Mouse (Mus musculus): ENCODE data around the gene Rsph14.

- TF ChIP-seq POLR2A (IDR thresholded peaks at IDR 0.05; ENCODE audit: extremely low read depth, insufficient read depth, low read length) (no peak), CTCF (IDR thresholded peaks at IDR 0.05; ENCODE audit: extremely low read depth, insufficient read depth, low read length) (no peak)
These were observed 35.1 kb upstream of the Rsph14 start for GRCm38 (mm10) chr10:75067446-75067845.

Measured in cortical plate, adult 2 months (tissue).